Mouse (Mus musculus) kidney, adult 2 months (tissue): ENCODE measurements around the gene Grip1. TPM values are rescaled to one million over a fixed set of nuclear protein-coding genes. Genes with fewer than 3 reads are reported as not detected.

ENCODE experiments used
- DNase-seq: peaks from one replicate; pipeline ENCODE4 v3.0.0; 2021
- H3K27ac ChIP-seq: fragments of 200-500 bp; 2 replicates; pipeline ENCODE4 v1.5.1; 2012; ENCODE audit warnings: low read depth, low read length, control low read depth, inconsistent platforms; ENCODE audit not compliant: insufficient read depth
- H3K27me3 ChIP-seq: fragments of 200-500 bp; replicated peaks from 2 replicates; pipeline ENCODE4 v1.6.1; 2012; ENCODE audit warnings: mild to moderate bottlenecking, moderate library complexity, low read length, inconsistent platforms; ENCODE audit not compliant: control insufficient read depth, insufficient read depth
- H3K36me3 ChIP-seq: fragments of 200-500 bp; 2 replicates; pipeline ENCODE4 v1.6.1; 2012; ENCODE audit warnings: mild to moderate bottlenecking, moderate library complexity, low read length, inconsistent platforms; ENCODE audit not compliant: control insufficient read depth, insufficient read depth
- H3K4me1 ChIP-seq: fragments of 200-500 bp; 2 replicates; pipeline ENCODE4 v1.6.1; 2011; ENCODE audit warnings: low read length; ENCODE audit not compliant: control insufficient read depth, insufficient read depth
- H3K4me3 ChIP-seq: fragments of 200-500 bp; 2 replicates; pipeline ENCODE4 v1.5.1; 2011; ENCODE audit warnings: mild to moderate bottlenecking, low read depth, low read length, control low read depth; ENCODE audit not compliant: insufficient read depth
- CTCF ChIP-seq: fragments of 200-500 bp; conservative IDR thresholded peaks from 2 replicates; pipeline ENCODE4 v1.5.1; 2011; ENCODE audit warnings: low read depth, mild to moderate bottlenecking, control low read depth, low read length, moderate library complexity, mixed read lengths; ENCODE audit not compliant: insufficient read depth, insufficient read length
- POLR2A ChIP-seq: fragments of 200-500 bp; IDR thresholded peaks from one replicate; pipeline ENCODE4 v1.6.1; 2011; ENCODE audit warnings: low read depth, low read length, control low read depth
- WGBS: fragments of 180-500 bp; shearing (Covaris S2); methylation state at CpG from one replicate; pipeline ENCODE4 v1.1.7; 2018; 5-methylcytosine and 5-hydroxymethylcytosine counted together
- polyA plus RNA-seq: library from polyadenylated mRNA; depleted of rRNA; stranded (reverse); fragments of >200 nt; gene quantifications from 2 replicates; pipeline ENCODE4 v1.2.3, GENCODE M21; 2012

The Grip1 gene
- polyA plus RNA-seq, 1 experiment, result 2.7 TPM

DNA sequence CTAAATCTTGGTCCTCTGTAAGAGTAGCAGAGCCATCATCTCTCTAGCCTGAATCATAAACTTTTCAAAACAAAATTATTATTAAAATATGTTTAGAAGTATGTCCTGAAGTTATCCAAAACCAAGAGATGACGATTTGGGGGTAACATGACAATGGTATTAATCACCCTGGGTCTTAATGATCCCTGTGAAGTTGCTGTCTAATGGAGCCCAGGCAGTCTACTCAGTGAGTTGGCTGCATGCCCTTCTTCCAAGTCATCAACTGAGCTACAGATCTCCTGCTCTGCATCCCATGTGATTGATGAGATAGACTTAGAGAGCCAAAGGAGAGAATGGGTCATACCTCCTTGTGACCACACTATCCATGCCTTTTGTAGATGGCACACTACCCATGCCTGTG lies 433.1 kb downstream of the Grip1 start:
- TF ChIP-seq CTCF (no peak), POLR2A (no peak)

GRCm38 (mm10) chr10:119902754-119903153 lies 449.1 kb downstream of the Grip1 start:
- Histone ChIP-seq H3K27ac (no peak overlapping the region), H3K36me3 (no peaks in the 10 kb centered on the region), H3K4me3 (no peak overlapping the region), H3K27me3 (no peaks in the 10 kb centered on the region), H3K4me1 (no peaks in the 10 kb centered on the region)
- DNase-seq, result no peak
- 63% methylated on average over 4 of the region's 4 CpGs for WGBS
- TF ChIP-seq CTCF (no peak), POLR2A (no peak)

More for the DNA sequence above, 433.1 kb downstream of the Grip1 start:
- Histone ChIP-seq H3K36me3 (no peaks in the 10 kb centered on the region), H3K4me1 (no peaks in the 10 kb centered on the region), H3K27ac (no peak overlapping the region), H3K4me3 (no peak overlapping the region), H3K27me3 (no peaks in the 10 kb centered on the region)
- WGBS, result 51% methylated on average over 1 of the region's 1 CpGs
- DNase-seq, result no peak

GRCm38 (mm10) chr10:119906869-119907268 lies 453.2 kb downstream of the Grip1 start:
- TF ChIP-seq CTCF (no peak), POLR2A (no peak)
- Histone ChIP-seq H3K36me3 (no peaks in the 10 kb centered on the region), H3K27me3 (no peaks in the 10 kb centered on the region), H3K4me1 (no peaks in the 10 kb centered on the region), H3K4me3 (no peak overlapping the region), H3K27ac (no peak overlapping the region)
- 85% methylated on average over 7 of the region's 7 CpGs for WGBS
- DNase-seq, result no peak

- WGBS, result 87% methylated on average over 9 of the region's 9 CpGs
- H3K4me1 ChIP-seq, result no peaks in the 10 kb centered on the region
- H3K36me3 ChIP-seq, result no peaks in the 10 kb centered on the region
Observed at GRCm38 (mm10) chr10:119917995-119918394, 464.4 kb downstream of the Grip1 start.

GRCm38 (mm10) chr10:119927963-119928362 lies 474.3 kb downstream of the Grip1 start:
- Histone ChIP-seq H3K4me3 (no peak overlapping the region), H3K27ac (no peak overlapping the region), H3K36me3 (no peaks in the 10 kb centered on the region), H3K4me1 (no peaks in the 10 kb centered on the region), H3K27me3 (no peaks in the 10 kb centered on the region; the same call in 1 of the 2 replicates)
- TF ChIP-seq POLR2A, result no peak
- TF ChIP-seq CTCF, result no peak
- WGBS, result 77% methylated on average over 5 of the region's 5 CpGs
- no peak for DNase-seq

More at GRCm38 (mm10) chr10:119917995-119918394, 464.4 kb downstream of the Grip1 start:
- DNase-seq, result no peak
- Histone ChIP-seq H3K27me3 (no peaks in the 10 kb centered on the region), H3K4me3 (no peak overlapping the region), H3K27ac (no peak overlapping the region)
- TF ChIP-seq CTCF, result no peak
- TF ChIP-seq POLR2A, result no peak

- Histone ChIP-seq H3K27me3 (no peaks in the 10 kb centered on the region; the same call in 1 of the 2 replicates), H3K36me3 (no peaks in the 10 kb centered on the region), H3K27ac (no peak overlapping the region), H3K4me1 (no peaks in the 10 kb centered on the region), H3K4me3 (no peak overlapping the region)
- no peak for DNase-seq
- TF ChIP-seq POLR2A (no peak), CTCF (no peak)
- 65% methylated on average over 2 of the region's 2 CpGs for WGBS
Observed at GRCm38 (mm10) chr10:119928921-119929320, 475.3 kb downstream of the Grip1 start.

- Histone ChIP-seq H3K36me3 (no peaks in the 10 kb centered on the region), H3K4me1 (no peaks in the 10 kb centered on the region), H3K27me3 (no peaks in the 10 kb centered on the region), H3K27ac (no peak overlapping the region), H3K4me3 (no peak overlapping the region)
- TF ChIP-seq CTCF (no peak), POLR2A (no peak)
- no peak for DNase-seq
- 75% methylated on average over 4 of the region's 4 CpGs for WGBS
Observed at GRCm38 (mm10) chr10:119932794-119933193, 479.2 kb downstream of the Grip1 start.

DNA sequence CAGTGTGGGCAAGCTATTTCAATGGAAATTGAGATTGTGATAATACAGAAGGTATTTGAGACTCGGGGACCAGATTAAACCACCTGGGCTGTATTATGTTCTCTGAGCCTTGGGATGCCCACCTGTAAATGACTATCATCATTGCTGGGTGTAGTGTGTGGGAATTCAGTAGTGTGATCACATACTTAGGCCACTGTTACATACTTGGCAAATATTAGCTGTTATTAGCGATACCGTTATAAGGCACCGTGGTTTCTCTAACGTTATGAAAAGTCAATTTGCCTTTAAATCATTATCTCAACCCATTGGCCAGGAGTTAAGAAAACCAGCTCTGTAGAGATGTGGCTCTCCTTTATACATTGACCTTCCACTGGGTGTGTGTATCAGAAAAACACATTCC lies 479.7 kb downstream of the Grip1 start:
- Histone ChIP-seq H3K27ac (no peak overlapping the region), H3K27me3 (no peaks in the 10 kb centered on the region), H3K4me1 (no peaks in the 10 kb centered on the region), H3K36me3 (no peaks in the 10 kb centered on the region), H3K4me3 (no peak overlapping the region)
- WGBS, result 91% methylated on average over 5 of the region's 5 CpGs
- TF ChIP-seq POLR2A (no peak), CTCF (no peak)
- DNase-seq, result no peak
